Mouse (Mus musculus): ENCODE results near the gene Spen.

GRCm38 (mm10) chr4:141536291-141537225 is 1.8 kb downstream of the Spen start:
- TF ChIP-seq TAL1 (IDR thresholded peaks at IDR 0.05; ENCODE audit: low read length) (no peak), GATA1 (IDR thresholded peaks at IDR 0.05; ENCODE audit: low read length) (no peak)
